Mouse (Mus musculus): ENCODE measurements around the gene Cnbd2.
A peak's percentile ranks its signal among the peaks of the same experiment; 100 is the strongest.

- TF ChIP-seq CTCF (IDR thresholded peaks at IDR 0.05; ENCODE audit: extremely low read depth, insufficient read length, insufficient replicate concordance, low read depth, low read length): peak; percentile 44; the same call in 1 of the 2 replicates
- TF ChIP-seq POLR2A (IDR thresholded peaks at IDR 0.05; ENCODE audit: low read depth, low read length): peak; percentile 43; the same call in 1 of the 2 replicates
These were observed at the start of gene Cnbd2, which contains the start of gene Scand1 for GRCm38 (mm10) chr2:156312297-156312897.
